Comparison of ENCODE assay signal across 7 mouse cellular contexts in the genomic region with DNA sequence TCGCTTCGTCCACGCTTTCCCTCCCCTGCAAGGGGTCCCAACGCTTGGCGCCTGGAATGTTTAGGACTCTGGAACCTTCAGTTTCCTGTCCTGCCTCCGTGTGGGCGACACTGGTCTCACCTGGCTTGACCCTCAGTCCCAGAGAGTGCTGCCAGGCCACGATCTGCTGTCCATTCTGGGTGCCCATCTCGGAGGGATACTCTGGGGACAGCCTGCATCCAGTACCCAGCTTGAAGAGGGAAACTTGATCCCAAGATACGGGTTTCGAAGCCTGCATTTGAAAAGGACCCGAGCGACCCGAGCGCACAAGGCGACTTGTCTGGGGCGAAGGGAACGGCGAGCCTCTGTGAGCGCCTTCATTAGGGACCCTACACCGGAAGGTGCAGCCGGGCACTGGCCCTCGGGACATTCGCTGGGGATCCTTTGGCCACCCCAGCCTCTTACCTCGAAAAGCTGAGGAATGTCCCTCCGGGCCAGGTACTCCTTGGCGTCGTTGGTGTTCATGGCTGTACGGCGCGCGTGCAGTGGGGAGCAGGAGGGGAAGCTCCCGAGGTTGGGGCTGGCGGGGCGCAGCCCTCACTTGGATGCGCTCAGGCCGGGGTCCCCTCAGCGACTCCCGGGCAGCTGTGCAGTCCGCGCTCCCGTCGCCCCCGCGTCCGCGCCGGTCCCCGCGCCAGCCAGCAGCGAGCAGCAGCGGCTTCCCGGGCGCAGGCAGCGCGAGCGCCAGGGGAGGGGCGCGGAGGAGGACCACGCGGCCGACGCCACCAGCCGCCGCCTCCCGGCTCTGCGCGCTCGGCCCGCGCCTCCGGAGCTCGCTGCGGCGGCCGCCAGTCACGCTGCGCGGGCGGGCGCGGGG. TPM values are rescaled to one million over a fixed set of nuclear protein-coding genes. Genes with fewer than 3 reads are reported as not detected.
DNase-seq lines count a peak whose midpoint lies in the region; ATAC-seq and TF ChIP-seq lines count a peak whose summit lies in the region.

No protein-coding gene starts in this region.

- H3K27me3 ChIP-seq in C2C12 (ENCODE audit: control insufficient read depth, insufficient read depth, insufficient read length) = peaks cover 21% of the 10 kb centered on the region
- peaks cover 5% of the 10 kb centered on the region for H3K27me3 ChIP-seq in embryonic facial prominence, embryonic 11.5 days (ENCODE audit: control insufficient read depth, insufficient read depth, low read length)
- peaks cover 59% of the 10 kb centered on the region for H3K27me3 ChIP-seq in midbrain, embryonic 10.5 days (ENCODE audit: low read depth, poor library complexity, severe bottlenecking)
- H3K27me3 ChIP-seq in stomach, postnatal 0 days (ENCODE audit: control insufficient read depth, insufficient read depth, low read length) = no peaks in the 10 kb centered on the region; the same call in 1 of the 2 replicates

- peak overlapping the region; percentile 13 for H3ac ChIP-seq in C2C12 (ENCODE audit: control insufficient read depth, insufficient read length, low read depth)

- no peaks in the 10 kb centered on the region for H3K4me1 ChIP-seq in embryonic facial prominence, embryonic 11.5 days (ENCODE audit: control insufficient read depth, insufficient read depth, low read length)
- peaks cover 16% of the 10 kb centered on the region for H3K4me1 ChIP-seq in midbrain, embryonic 10.5 days
- no peaks in the 10 kb centered on the region for H3K4me1 ChIP-seq in stomach, postnatal 0 days (replicated peaks; ENCODE audit: control insufficient read depth, insufficient read depth)

- no peaks in the 10 kb centered on the region for H3K9me3 ChIP-seq in embryonic facial prominence, embryonic 11.5 days (replicated peaks; ENCODE audit: control insufficient read depth, low read length)
- H3K9me3 ChIP-seq in midbrain, embryonic 10.5 days (replicated peaks) = no peaks in the 10 kb centered on the region
- H3K9me3 ChIP-seq in stomach, postnatal 0 days (ENCODE audit: control insufficient read depth, low read length) = no peaks in the 10 kb centered on the region

- TF ChIP-seq CTCF in C2C12 (IDR thresholded peaks at IDR 0.05; ENCODE audit: control insufficient read depth, insufficient read depth, insufficient read length) = no peak
- no peak for TF ChIP-seq CTCF in left cerebral cortex, adult 2 months (IDR thresholded peaks at IDR 0.05)
- TF ChIP-seq CTCF in stomach, postnatal 0 days (IDR thresholded peaks at IDR 0.05; ENCODE audit: low read depth) = no peak

- intact Hi-C loops in left cerebral cortex, adult 2 months (cut with DNase I) = loop anchor here (5.0 kb wide), 3 partner anchors 45 to 190 kb away; a partner anchor contains a TSS

- no peak overlapping the region for H3K4me3 ChIP-seq in C2C12 (ENCODE audit: insufficient read depth, poor library complexity, severe bottlenecking)
- peak overlapping the region; percentile 56 for H3K4me3 ChIP-seq in embryonic facial prominence, embryonic 11.5 days (ENCODE audit: low read depth, low read length)
- H3K4me3 ChIP-seq in left cerebral cortex, adult 2 months = peak overlapping the region; percentile 63
- peak overlapping the region; percentile 69 for H3K4me3 ChIP-seq in midbrain, embryonic 10.5 days
- H3K4me3 ChIP-seq in stomach, postnatal 0 days (ENCODE audit: low read depth, low read length) = peak overlapping the region; percentile 48

- no peaks in the 10 kb centered on the region for H3K79me2 ChIP-seq in C2C12 (ENCODE audit: control insufficient read depth, insufficient read depth)

- ATAC-seq in embryonic facial prominence, embryonic 11.5 days (replicated peaks; ENCODE audit: insufficient number of reproducible peaks, low FRiP score, low TSS enrichment, low read depth) = peak; percentile 61
- peak; percentile 49 for ATAC-seq in stomach, postnatal 0 days (ENCODE audit: low FRiP score, low TSS enrichment)

- under 1% methylated on average over 43 of the region's 82 CpGs for WGBS in embryonic facial prominence, embryonic 11.5 days
- under 1% methylated on average over 76 of the region's 82 CpGs for WGBS in midbrain, embryonic 10.5 days
- under 1% methylated on average over 52 of the region's 82 CpGs for WGBS in stomach, postnatal 0 days

- no peaks in the 10 kb centered on the region for H3K79me3 ChIP-seq in C2C12 (ENCODE audit: low read depth)

- H3K27ac ChIP-seq in embryonic facial prominence, embryonic 11.5 days (replicated peaks; ENCODE audit: low read depth, low read length) = no peak overlapping the region
- H3K27ac ChIP-seq in left cerebral cortex, adult 2 months = peak overlapping the region; percentile 89
- H3K27ac ChIP-seq in midbrain, embryonic 10.5 days (replicated peaks) = peak overlapping the region; percentile 70; the same call in 1 of the 2 replicates
- no peak overlapping the region for H3K27ac ChIP-seq in stomach, postnatal 0 days (replicated peaks)

- no peak for TF ChIP-seq EP300 in stomach, postnatal 0 days (optimal IDR thresholded peaks at IDR 0.05)

- H3K4me2 ChIP-seq in embryonic facial prominence, embryonic 11.5 days (ENCODE audit: low read depth, low read length) = peak overlapping the region; percentile 98
- H3K4me2 ChIP-seq in stomach, postnatal 0 days (replicated peaks; ENCODE audit: low read depth) = peak overlapping the region; percentile 79

- peak; percentile 14 for DNase-seq in ES-CJ7 (ENCODE audit: low read depth, low spot score)
- DNase-seq in embryonic facial prominence, embryonic 11.5 days (ENCODE audit: low spot score) = peak; percentile 64
- peak; percentile 20 for DNase-seq in heart, postnatal 4 days
- peak; percentile 74 to 75 for DNase-seq in left cerebral cortex, adult 2 months (ENCODE audit: extremely low spot score in 1 of 2, low spot score in 2 of 2)
- peak; percentile 58 for DNase-seq in midbrain, embryonic 10.5 days (ENCODE audit: low spot score)
- DNase-seq in stomach, postnatal 0 days (ENCODE audit: low spot score) = peak; percentile 23

- peak overlapping the region; percentile 62 for H3K9ac ChIP-seq in embryonic facial prominence, embryonic 11.5 days (replicated peaks; ENCODE audit: low read length)
- H3K9ac ChIP-seq in stomach, postnatal 0 days (ENCODE audit: low read length) = peak overlapping the region; percentile 35

- no peaks in the 10 kb centered on the region for H3K36me3 ChIP-seq in C2C12 (ENCODE audit: control insufficient read depth, insufficient read depth)
- H3K36me3 ChIP-seq in embryonic facial prominence, embryonic 11.5 days (replicated peaks; ENCODE audit: control insufficient read depth, insufficient read depth, low read depth, low read length) = no peaks in the 10 kb centered on the region
- no peaks in the 10 kb centered on the region for H3K36me3 ChIP-seq in midbrain, embryonic 10.5 days
- no peaks in the 10 kb centered on the region for H3K36me3 ChIP-seq in stomach, postnatal 0 days (ENCODE audit: control insufficient read depth, insufficient read depth, low read length)

TF ChIP-seq in C2C12, 6 proteins besides CTCF, POLR2A, EP300 and RAD21:
- no peak for TF ChIP-seq MYOG (IDR thresholded peaks at IDR 0.05; ENCODE audit: control insufficient read depth, extremely low read depth, insufficient read length)
- TF ChIP-seq CEBPB (IDR thresholded peaks at IDR 0.05; ENCODE audit: low read depth) = no peak
- TF ChIP-seq USF1 (IDR thresholded peaks at IDR 0.05; ENCODE audit: low read depth) = no peak
TF ChIP-seq in C2C12: peak in this region for 0.

RNA-seq across cellular contexts. Expression of a gene that starts 0.6 kb away (rescaled TPM):
- polyA plus RNA-seq in C2C12 (2012; fragmentation: generic; extraction: Trizol) = 0.18 TPM
- 0.63 and 1.3 TPM in 2 replicates for polyA plus RNA-seq in embryonic facial prominence, embryonic 11.5 days (2014; fragmentation: Nextera tagmentation; extraction: Ambion mirVana)
- total RNA-seq in heart, postnatal 4 days (2021) = under 1 TPM; 0.12 to 0.45 TPM
- 100 to 1,000 TPM; 139 to 148 TPM for total RNA-seq in left cerebral cortex, adult 2 months (2021)
- 0.79 and 0.86 TPM in 2 replicates for polyA plus RNA-seq in midbrain, embryonic 10.5 days (2016; fragmentation: Nextera tagmentation; extraction: Ambion mirVana)
- 0.92 and 1.9 TPM in 2 replicates for polyA plus RNA-seq in stomach, postnatal 0 days (2015; fragmentation: Nextera tagmentation; extraction: Ambion mirVana)

RNA-seq across cellular contexts. Expression of a gene that starts 46.3 kb away (rescaled TPM):
- polyA plus RNA-seq in C2C12 (2012; fragmentation: generic; extraction: Trizol) = 13.1 TPM
- 43.4 and 49.1 TPM in 2 replicates for polyA plus RNA-seq in embryonic facial prominence, embryonic 11.5 days (2014; fragmentation: Nextera tagmentation; extraction: Ambion mirVana)
- total RNA-seq in heart, postnatal 4 days (2021) = 10 to 100 TPM; 32.4 to 35.8 TPM
- total RNA-seq in left cerebral cortex, adult 2 months (2021) = 10 to 100 TPM; 49.8 to 51.9 TPM
- 36.0 and 37.8 TPM in 2 replicates for polyA plus RNA-seq in midbrain, embryonic 10.5 days (2016; fragmentation: Nextera tagmentation; extraction: Ambion mirVana)
- 36.8 and 40.9 TPM in 2 replicates for polyA plus RNA-seq in stomach, postnatal 0 days (2015; fragmentation: Nextera tagmentation; extraction: Ambion mirVana)

Comparison
In these comparisons a context has a peak if more than half of its experiments do, and no peak if none do; other contexts are left out.
1. DNase-seq: peak in every context shown above with its lines; median percentile 74 in left cerebral cortex, adult 2 months; 64 in embryonic facial prominence, embryonic 11.5 days; 58 in midbrain, embryonic 10.5 days; 23 in stomach, postnatal 0 days; 20 in heart, postnatal 4 days; 14 in ES-CJ7.
2. H3K27ac ChIP-seq: peak in left cerebral cortex, adult 2 months (single experiment) and midbrain, embryonic 10.5 days (single experiment); none in embryonic facial prominence, embryonic 11.5 days (single experiment) and stomach, postnatal 0 days (single experiment).